Mouse (Mus musculus): ENCODE data around the gene Ppfia1. TPM values are rescaled to one million over a fixed set of nuclear protein-coding genes. Genes with fewer than 3 reads are reported as not detected.

Ppfia1 gene
- total and polyA plus RNA-seq, 2 experiments from 2014 or later: 14.3 to 30.4 TPM

GRCm38 (mm10) chr7:144529851-144530250, 23.7 kb downstream of the Ppfia1 start:
- no peak for ATAC-seq (ENCODE audit: low FRiP score)
- TF ChIP-seq CTCF (IDR thresholded peaks at IDR 0.05): no peak

GRCm38 (mm10) chr7:144527723-144528221, 25.8 kb downstream of the Ppfia1 start:
- no peak overlapping the region for H3K9ac ChIP-seq (replicated peaks; ENCODE audit: low read length, poor library complexity, severe bottlenecking)
- no peaks in the 10 kb centered on the region for H3K27me3 ChIP-seq (ENCODE audit: insufficient read depth, low read length)
- no peak overlapping the region for H3K27ac ChIP-seq (ENCODE audit: low read depth, low read length)
- ATAC-seq (ENCODE audit: low FRiP score) (no peak), DNase-seq (ENCODE audit: low spot score) (peak; percentile 9)
- WGBS: 36% methylated on average over 1 of the region's 1 CpGs
- H3K9me3 ChIP-seq (ENCODE audit: low read length): no peaks in the 10 kb centered on the region
- H3K36me3 ChIP-seq (ENCODE audit: insufficient read depth, low read length): no peaks in the 10 kb centered on the region
- TF ChIP-seq CTCF (IDR thresholded peaks at IDR 0.05): no peak
- H3K4me1 ChIP-seq (ENCODE audit: insufficient read depth, low read length): no peaks in the 10 kb centered on the region
- no peak overlapping the region for H3K4me3 ChIP-seq (ENCODE audit: low read depth, low read length)
- H3K4me2 ChIP-seq (ENCODE audit: low read depth, low read length, poor library complexity, severe bottlenecking): no peak overlapping the region

More at GRCm38 (mm10) chr7:144529851-144530250, 23.7 kb downstream of the Ppfia1 start:
- H3K4me2 ChIP-seq (ENCODE audit: low read depth, low read length, poor library complexity, severe bottlenecking): no peak overlapping the region
- no peaks in the 10 kb centered on the region for H3K4me1 ChIP-seq (ENCODE audit: insufficient read depth, low read length)
- no peaks in the 10 kb centered on the region for H3K27me3 ChIP-seq (ENCODE audit: insufficient read depth, low read length)
- DNase-seq (ENCODE audit: low spot score): no peak
- no peak overlapping the region for H3K9ac ChIP-seq (replicated peaks; ENCODE audit: low read length, poor library complexity, severe bottlenecking)
- no peaks in the 10 kb centered on the region for H3K9me3 ChIP-seq (ENCODE audit: low read length)
- H3K4me3 ChIP-seq (ENCODE audit: low read depth, low read length): no peak overlapping the region
- no peaks in the 10 kb centered on the region for H3K36me3 ChIP-seq (ENCODE audit: insufficient read depth, low read length)
- WGBS: 83% methylated on average over 3 of the region's 3 CpGs
- H3K27ac ChIP-seq (ENCODE audit: low read depth, low read length): no peak overlapping the region

- H3K4me3 ChIP-seq (ENCODE audit: low read depth, low read length): no peak overlapping the region
Observed at GRCm38 (mm10) chr7:144526649-144527048, 26.9 kb downstream of the Ppfia1 start.

GRCm38 (mm10) chr7:144524427-144525191, 28.9 kb downstream of the Ppfia1 start:
- Histone ChIP-seq H3K27ac (ENCODE audit: low read depth, low read length) (no peak overlapping the region), H3K4me1 (ENCODE audit: insufficient read depth, low read length) (no peaks in the 10 kb centered on the region), H3K4me3 (ENCODE audit: low read depth, low read length) (no peak overlapping the region), H3K9me3 (ENCODE audit: low read length) (no peaks in the 10 kb centered on the region), H3K4me2 (ENCODE audit: low read depth, low read length, poor library complexity, severe bottlenecking) (no peak overlapping the region), H3K9ac (replicated peaks; ENCODE audit: low read length, poor library complexity, severe bottlenecking) (no peak overlapping the region), H3K27me3 (ENCODE audit: insufficient read depth, low read length) (no peaks in the 10 kb centered on the region), H3K36me3 (ENCODE audit: insufficient read depth, low read length) (peaks cover 11% of the 10 kb centered on the region; the same call in 1 of the 2 replicates)
- no peak for TF ChIP-seq CTCF (IDR thresholded peaks at IDR 0.05)
- 92% methylated on average over 6 of the region's 6 CpGs for WGBS
- ATAC-seq (ENCODE audit: low FRiP score) (no peak), DNase-seq (ENCODE audit: low spot score) (no peak)

More at GRCm38 (mm10) chr7:144526649-144527048, 26.9 kb downstream of the Ppfia1 start:
- Histone ChIP-seq H3K9ac (replicated peaks; ENCODE audit: low read length, poor library complexity, severe bottlenecking) (no peak overlapping the region), H3K27ac (ENCODE audit: low read depth, low read length) (no peak overlapping the region), H3K27me3 (ENCODE audit: insufficient read depth, low read length) (no peaks in the 10 kb centered on the region), H3K36me3 (ENCODE audit: insufficient read depth, low read length) (no peaks in the 10 kb centered on the region), H3K4me1 (ENCODE audit: insufficient read depth, low read length) (no peaks in the 10 kb centered on the region), H3K4me2 (ENCODE audit: low read depth, low read length, poor library complexity, severe bottlenecking) (no peak overlapping the region), H3K9me3 (ENCODE audit: low read length) (no peaks in the 10 kb centered on the region)
- ATAC-seq (ENCODE audit: low FRiP score): no peak
- no peak for DNase-seq (ENCODE audit: low spot score)
- WGBS: 59% methylated on average over 2 of the region's 2 CpGs
- TF ChIP-seq CTCF (IDR thresholded peaks at IDR 0.05): no peak

- Histone ChIP-seq H3K27ac (ENCODE audit: low read depth, low read length) (no peak overlapping the region), H3K4me3 (ENCODE audit: low read depth, low read length) (no peak overlapping the region), H3K4me1 (ENCODE audit: insufficient read depth, low read length) (no peaks in the 10 kb centered on the region), H3K9ac (replicated peaks; ENCODE audit: low read length, poor library complexity, severe bottlenecking) (no peak overlapping the region), H3K27me3 (ENCODE audit: insufficient read depth, low read length) (no peaks in the 10 kb centered on the region), H3K36me3 (ENCODE audit: insufficient read depth, low read length) (peaks cover 23% of the 10 kb centered on the region), H3K4me2 (ENCODE audit: low read depth, low read length, poor library complexity, severe bottlenecking) (no peak overlapping the region), H3K9me3 (ENCODE audit: low read length) (no peaks in the 10 kb centered on the region)
- ATAC-seq (ENCODE audit: low FRiP score) (no peak), DNase-seq (ENCODE audit: low spot score) (no peak)
- 92% methylated on average over 3 of the region's 3 CpGs for WGBS
- TF ChIP-seq CTCF (IDR thresholded peaks at IDR 0.05): no peak
Observed at GRCm38 (mm10) chr7:144523415-144523814, 30.1 kb downstream of the Ppfia1 start.

GRCm38 (mm10) chr7:144521927-144522326, 31.6 kb downstream of the Ppfia1 start:
- no peak overlapping the region for H3K4me2 ChIP-seq (ENCODE audit: low read depth, low read length, poor library complexity, severe bottlenecking)
- ATAC-seq (ENCODE audit: low FRiP score) (no peak), DNase-seq (ENCODE audit: low spot score) (no peak)
- H3K9ac ChIP-seq (replicated peaks; ENCODE audit: low read length, poor library complexity, severe bottlenecking): no peak overlapping the region
- no peaks in the 10 kb centered on the region for H3K9me3 ChIP-seq (ENCODE audit: low read length)
- 91% methylated on average over 2 of the region's 2 CpGs for WGBS
- no peak for TF ChIP-seq CTCF (IDR thresholded peaks at IDR 0.05)
- peaks cover 28% of the 10 kb centered on the region for H3K36me3 ChIP-seq (ENCODE audit: insufficient read depth, low read length)
- H3K27me3 ChIP-seq (ENCODE audit: insufficient read depth, low read length): no peaks in the 10 kb centered on the region
- no peaks in the 10 kb centered on the region for H3K4me1 ChIP-seq (ENCODE audit: insufficient read depth, low read length)
- no peak overlapping the region for H3K4me3 ChIP-seq (ENCODE audit: low read depth, low read length)
- H3K27ac ChIP-seq (ENCODE audit: low read depth, low read length): no peak overlapping the region
